Mouse (Mus musculus) hindbrain, embryonic 10.5 days (tissue): ENCODE data around the gene Aco2. TPM values are rescaled to one million over a fixed set of nuclear protein-coding genes. Genes with fewer than 3 reads are reported as not detected.

Experiments used
- DNase-seq: peaks from one replicate; pipeline ENCODE4 v3.0.0-alpha.2; 2017; ENCODE audit warnings: low spot score
- H3K27ac ChIP-seq: fragments of 300-500 bp; sonication (generic); 2 replicates; pipeline ENCODE4 v1.5.1; 2016; ENCODE audit warnings: mild to moderate bottlenecking, moderate library complexity
- H3K27me3 ChIP-seq: fragments of 300-500 bp; sonication (generic); 2 replicates; pipeline ENCODE4 v1.6.1; 2016; ENCODE audit warnings: mild to moderate bottlenecking; ENCODE audit not compliant: poor library complexity, insufficient read depth, severe bottlenecking
- H3K36me3 ChIP-seq: fragments of 300-500 bp; sonication (generic); 2 replicates; pipeline ENCODE4 v1.6.1; 2016; ENCODE audit warnings: mild to moderate bottlenecking, moderate library complexity
- H3K4me1 ChIP-seq: fragments of 300-500 bp; sonication (generic); replicated peaks from 2 replicates; pipeline ENCODE4 v1.6.1; 2016; ENCODE audit warnings: mild to moderate bottlenecking
- H3K4me3 ChIP-seq: fragments of 300-500 bp; sonication (generic); 2 replicates; pipeline ENCODE4 v1.5.1; 2016; ENCODE audit warnings: mild to moderate bottlenecking, moderate library complexity
- H3K9me3 ChIP-seq: fragments of 300-500 bp; sonication (generic); 2 replicates; pipeline ENCODE4 v1.6.1; 2016; ENCODE audit warnings: mild to moderate bottlenecking, moderate library complexity
- WGBS: fragments of 180-500 bp; shearing (Covaris S2); methylation state at CpG from one replicate; pipeline ENCODE4 v1.1.7; 2016; 5-methylcytosine and 5-hydroxymethylcytosine counted together
- polyA plus RNA-seq: library from polyadenylated mRNA; unstranded; fragments of >200 nt; fragmentation: Nextera tagmentation; extraction: Ambion mirVana; gene quantifications from 2 replicates; pipeline ENCODE4 v1.2.1, GENCODE M21; 2016

The Aco2 gene
- polyA plus RNA-seq, 1 experiment from 2014 or later = 175 TPM

- peak; percentile 77 for DNase-seq
- Histone ChIP-seq H3K36me3 (no peaks in the 10 kb centered on the region), H3K4me3 (peak overlapping the region; percentile 46), H3K27ac (peak overlapping the region; percentile 79), H3K4me1 (peaks cover 38% of the 10 kb centered on the region), H3K27me3 (peaks cover 32% of the 10 kb centered on the region), H3K9me3 (no peaks in the 10 kb centered on the region)
- 2% methylated on average over 33 of the region's 33 CpGs for WGBS
Measured at GRCm38 (mm10) chr15:81836124-81836821, 35.8 kb upstream of the Aco2 start.

- Histone ChIP-seq H3K36me3 (no peaks in the 10 kb centered on the region), H3K27me3 (peaks cover 32% of the 10 kb centered on the region), H3K4me1 (peaks cover 34% of the 10 kb centered on the region), H3K27ac (no peak overlapping the region), H3K4me3 (no peak overlapping the region), H3K9me3 (no peaks in the 10 kb centered on the region)
- DNase-seq = no peak
- WGBS = 67% methylated on average over 7 of the region's 7 CpGs
Measured at GRCm38 (mm10) chr15:81836966-81837920, 34.9 kb upstream of the Aco2 start.

- Histone ChIP-seq H3K9me3 (no peaks in the 10 kb centered on the region), H3K4me3 (no peak overlapping the region), H3K4me1 (peaks cover 34% of the 10 kb centered on the region), H3K27me3 (peaks cover 32% of the 10 kb centered on the region), H3K27ac (no peak overlapping the region), H3K36me3 (no peaks in the 10 kb centered on the region)
- 78% methylated on average over 14 of the region's 14 CpGs for WGBS
- no peak for DNase-seq
Measured at GRCm38 (mm10) chr15:81838554-81839235, 33.4 kb upstream of the Aco2 start.

GRCm38 (mm10) chr15:81839634-81840033 is 32.5 kb upstream of the Aco2 start:
- Histone ChIP-seq H3K27ac (no peak overlapping the region), H3K36me3 (no peaks in the 10 kb centered on the region), H3K4me3 (no peak overlapping the region), H3K9me3 (no peaks in the 10 kb centered on the region), H3K4me1 (peaks cover 28% of the 10 kb centered on the region), H3K27me3 (peaks cover 27% of the 10 kb centered on the region)
- no peak for DNase-seq
- 75% methylated on average over 5 of the region's 5 CpGs for WGBS

GRCm38 (mm10) chr15:81840306-81840705 is 31.8 kb upstream of the Aco2 start:
- Histone ChIP-seq H3K36me3 (no peaks in the 10 kb centered on the region), H3K27ac (no peak overlapping the region), H3K27me3 (peaks cover 20% of the 10 kb centered on the region), H3K4me3 (no peak overlapping the region), H3K9me3 (no peaks in the 10 kb centered on the region), H3K4me1 (peaks cover 22% of the 10 kb centered on the region)
- 94% methylated on average over 7 of the region's 7 CpGs for WGBS
- no peak for DNase-seq

- Histone ChIP-seq H3K4me1 (peaks cover 12% of the 10 kb centered on the region), H3K9me3 (no peaks in the 10 kb centered on the region), H3K4me3 (no peak overlapping the region), H3K27ac (no peak overlapping the region), H3K27me3 (peaks cover 5% of the 10 kb centered on the region; the same call in 1 of the 2 replicates), H3K36me3 (peaks cover 8% of the 10 kb centered on the region; the same call in 1 of the 2 replicates)
- WGBS = 84% methylated on average over 7 of the region's 7 CpGs
- DNase-seq = no peak
Measured at GRCm38 (mm10) chr15:81842275-81842674, 29.8 kb upstream of the Aco2 start.

- Histone ChIP-seq H3K27me3 (no peaks in the 10 kb centered on the region), H3K36me3 (peaks cover 29% of the 10 kb centered on the region), H3K4me1 (peaks cover 7% of the 10 kb centered on the region), H3K27ac (no peak overlapping the region), H3K9me3 (no peaks in the 10 kb centered on the region), H3K4me3 (no peak overlapping the region)
- 73% methylated on average over 5 of the region's 5 CpGs for WGBS
- DNase-seq = no peak
Measured at GRCm38 (mm10) chr15:81845033-81845625, 27.0 kb upstream of the Aco2 start.

GRCm38 (mm10) chr15:81845724-81846123 is 26.4 kb upstream of the Aco2 start:
- no peaks in the 10 kb centered on the region for H3K9me3 ChIP-seq
- H3K27me3 ChIP-seq = no peaks in the 10 kb centered on the region
- H3K4me1 ChIP-seq = peaks cover 7% of the 10 kb centered on the region
- H3K4me3 ChIP-seq = no peak overlapping the region
- no peak overlapping the region for H3K27ac ChIP-seq
- H3K36me3 ChIP-seq = peaks cover 35% of the 10 kb centered on the region
- no peak for DNase-seq
- WGBS = 42% methylated on average over 4 of the region's 4 CpGs

- H3K27ac ChIP-seq = no peak overlapping the region
- H3K27me3 ChIP-seq = no peaks in the 10 kb centered on the region
- WGBS = 91% methylated on average over 9 of the region's 9 CpGs
- DNase-seq = no peak
- H3K4me3 ChIP-seq = no peak overlapping the region
- peaks cover 46% of the 10 kb centered on the region for H3K36me3 ChIP-seq
- no peaks in the 10 kb centered on the region for H3K9me3 ChIP-seq
- peaks cover 7% of the 10 kb centered on the region for H3K4me1 ChIP-seq
Measured at GRCm38 (mm10) chr15:81846755-81847154, 25.4 kb upstream of the Aco2 start.

GRCm38 (mm10) chr15:81847161-81847560 is 24.9 kb upstream of the Aco2 start:
- H3K4me3 ChIP-seq = no peak overlapping the region
- peaks cover 50% of the 10 kb centered on the region for H3K36me3 ChIP-seq
- H3K9me3 ChIP-seq = no peaks in the 10 kb centered on the region
- WGBS = 94% methylated on average over 4 of the region's 4 CpGs
- no peak for DNase-seq
- no peak overlapping the region for H3K27ac ChIP-seq
- peaks cover 7% of the 10 kb centered on the region for H3K4me1 ChIP-seq
- no peaks in the 10 kb centered on the region for H3K27me3 ChIP-seq

- WGBS = 87% methylated on average over 5 of the region's 5 CpGs
- H3K36me3 ChIP-seq = peaks cover 57% of the 10 kb centered on the region
Measured at GRCm38 (mm10) chr15:81847861-81848260, 24.2 kb upstream of the Aco2 start.

GRCm38 (mm10) chr15:81848301-81848700 is 23.8 kb upstream of the Aco2 start:
- WGBS = 46% methylated on average over 7 of the region's 7 CpGs

More at GRCm38 (mm10) chr15:81847861-81848260, 24.2 kb upstream of the Aco2 start:
- no peaks in the 10 kb centered on the region for H3K27me3 ChIP-seq
- no peaks in the 10 kb centered on the region for H3K9me3 ChIP-seq
- H3K4me1 ChIP-seq = peaks cover 7% of the 10 kb centered on the region
- no peak overlapping the region for H3K4me3 ChIP-seq
- no peak for DNase-seq
- no peak overlapping the region for H3K27ac ChIP-seq

More at GRCm38 (mm10) chr15:81848301-81848700, 23.8 kb upstream of the Aco2 start:
- peaks cover 7% of the 10 kb centered on the region for H3K4me1 ChIP-seq
- H3K9me3 ChIP-seq = no peaks in the 10 kb centered on the region
- no peak overlapping the region for H3K27ac ChIP-seq
- peak; percentile 51 for DNase-seq
- H3K4me3 ChIP-seq = no peak overlapping the region
- H3K27me3 ChIP-seq = no peaks in the 10 kb centered on the region
- H3K36me3 ChIP-seq = peaks cover 61% of the 10 kb centered on the region
